Mouse (Mus musculus): ENCODE results near the gene Dcp1b. TPM values are rescaled to one million over a fixed set of nuclear protein-coding genes. Genes with fewer than 3 reads are reported as not detected.

Dcp1b gene
- polyA plus RNA-seq, 1 experiment from 2014 or later = 12.9 TPM

GRCm38 (mm10) chr6:119176103-119176502 is 1.1 kb downstream of the Dcp1b start:
- H3K4me3 ChIP-seq = peak overlapping the region; percentile 89; the same call in 1 of the 2 replicates
- H3K4me1 ChIP-seq = peaks cover 18% of the 10 kb centered on the region
- H3K4me2 ChIP-seq (replicated peaks) = peak overlapping the region; percentile 66
- no peaks in the 10 kb centered on the region for H3K9me3 ChIP-seq
- H3K36me3 ChIP-seq = no peaks in the 10 kb centered on the region
- H3K27me3 ChIP-seq (replicated peaks) = no peaks in the 10 kb centered on the region
- H3K9ac ChIP-seq = peak overlapping the region; percentile 18; the same call in 1 of the 2 replicates
- ATAC-seq (ENCODE audit: low FRiP score, low read depth) = no peak
- WGBS = 62% methylated on average over 7 of the region's 7 CpGs
- H3K27ac ChIP-seq = no peak overlapping the region

DNA sequence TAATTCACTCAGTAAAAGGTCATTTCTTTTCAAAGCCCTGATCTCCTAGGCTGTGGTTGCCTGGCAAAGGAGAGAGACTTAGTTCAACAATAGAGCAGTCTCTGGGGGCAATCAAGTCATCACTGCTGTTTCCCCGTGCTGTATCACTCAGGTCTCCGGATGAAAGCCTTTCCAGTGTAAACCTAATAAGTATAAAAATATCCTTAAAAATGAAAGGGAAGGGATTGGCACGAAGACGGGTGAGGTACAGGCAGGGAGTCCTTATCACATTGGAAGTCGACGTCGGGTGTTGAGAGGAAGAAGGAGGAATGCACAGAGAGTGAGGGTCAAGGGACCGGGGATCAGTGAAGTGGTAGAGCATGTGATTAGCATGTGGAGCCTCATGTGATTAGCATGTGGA is 2.0 kb downstream of the Dcp1b start:
- H3K4me3 ChIP-seq = no peak overlapping the region
- H3K4me2 ChIP-seq (replicated peaks) = peak overlapping the region; percentile 66
- peaks cover 18% of the 10 kb centered on the region for H3K4me1 ChIP-seq
- no peak overlapping the region for H3K27ac ChIP-seq
- 22% methylated on average over 8 of the region's 8 CpGs for WGBS
- no peak for ATAC-seq (ENCODE audit: low FRiP score, low read depth)
- no peak overlapping the region for H3K9ac ChIP-seq
- no peaks in the 10 kb centered on the region for H3K27me3 ChIP-seq (replicated peaks)
- H3K9me3 ChIP-seq = no peaks in the 10 kb centered on the region
- H3K36me3 ChIP-seq = no peaks in the 10 kb centered on the region

DNA sequence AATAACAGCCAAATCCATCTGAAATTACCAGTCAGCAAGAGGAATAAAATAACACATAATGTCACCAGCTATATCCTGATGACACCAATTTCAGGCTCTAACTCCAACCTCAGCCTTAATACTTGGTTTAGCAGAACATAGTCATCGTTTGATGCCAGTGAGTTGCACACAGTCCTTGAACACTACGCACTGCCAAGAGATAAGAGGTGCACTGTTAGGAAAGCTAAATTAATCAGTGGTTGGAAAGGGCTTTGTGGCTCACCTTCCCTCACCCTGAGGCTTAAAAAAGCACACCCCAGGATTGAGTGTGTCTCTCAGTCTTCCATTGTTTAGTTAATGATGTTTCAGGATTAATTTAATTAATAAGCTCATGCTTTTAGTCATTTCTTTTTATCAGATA is 5.1 kb downstream of the Dcp1b start:
- H3K4me3 ChIP-seq = no peak overlapping the region
- peaks cover 18% of the 10 kb centered on the region for H3K4me1 ChIP-seq
- 95% methylated on average over 2 of the region's 2 CpGs for WGBS

DNA sequence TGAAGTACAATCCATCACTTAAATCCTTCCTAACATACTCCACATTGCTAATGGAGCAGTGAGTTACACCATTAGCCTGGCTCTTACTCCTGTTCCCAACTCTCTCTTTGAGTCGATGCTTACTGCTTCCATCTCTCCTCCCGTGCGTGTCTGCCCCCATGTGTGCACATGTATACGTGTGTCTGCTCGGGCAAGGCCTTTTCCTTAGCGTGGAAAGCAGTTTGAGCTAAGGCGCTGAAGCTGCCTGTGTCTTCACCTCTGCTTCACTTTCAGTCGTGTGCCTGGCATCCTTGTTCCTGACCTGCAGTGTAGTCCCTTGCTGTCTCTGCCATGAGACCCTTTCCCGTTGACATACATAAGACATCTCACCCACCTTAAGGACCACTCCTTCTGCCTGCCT is 7.2 kb downstream of the Dcp1b start:
- H3K9me3 ChIP-seq = no peaks in the 10 kb centered on the region
- H3K4me1 ChIP-seq = peaks cover 4% of the 10 kb centered on the region; the same call in 1 of the 2 replicates
- no peak overlapping the region for H3K4me2 ChIP-seq (replicated peaks)
- ATAC-seq (ENCODE audit: low FRiP score, low read depth) = no peak
- no peaks in the 10 kb centered on the region for H3K27me3 ChIP-seq (replicated peaks)
- no peak overlapping the region for H3K9ac ChIP-seq
- H3K36me3 ChIP-seq = peaks cover 16% of the 10 kb centered on the region
- 90% methylated on average over 9 of the region's 9 CpGs for WGBS
- H3K4me3 ChIP-seq = no peak overlapping the region
- H3K27ac ChIP-seq = no peak overlapping the region

More for the DNA sequence above, 5.1 kb downstream of the Dcp1b start:
- Histone ChIP-seq H3K36me3 (peaks cover 16% of the 10 kb centered on the region), H3K9ac (no peak overlapping the region), H3K27me3 (replicated peaks) (no peaks in the 10 kb centered on the region), H3K9me3 (no peaks in the 10 kb centered on the region), H3K27ac (no peak overlapping the region), H3K4me2 (replicated peaks) (no peak overlapping the region)
- no peak for ATAC-seq (ENCODE audit: low FRiP score, low read depth)

GRCm38 (mm10) chr6:119183781-119184180 is 8.7 kb downstream of the Dcp1b start:
- Histone ChIP-seq H3K9ac (no peak overlapping the region), H3K4me1 (no peaks in the 10 kb centered on the region), H3K4me2 (replicated peaks) (no peak overlapping the region), H3K27ac (no peak overlapping the region), H3K9me3 (no peaks in the 10 kb centered on the region), H3K27me3 (replicated peaks) (no peaks in the 10 kb centered on the region), H3K36me3 (peaks cover 19% of the 10 kb centered on the region), H3K4me3 (no peak overlapping the region)
- ATAC-seq (ENCODE audit: low FRiP score, low read depth) = no peak
- WGBS = 83% methylated on average over 3 of the region's 3 CpGs

GRCm38 (mm10) chr6:119186658-119187057 is 11.6 kb downstream of the Dcp1b start:
- Histone ChIP-seq H3K4me1 (no peaks in the 10 kb centered on the region), H3K4me2 (replicated peaks) (no peak overlapping the region), H3K27ac (no peak overlapping the region), H3K9me3 (no peaks in the 10 kb centered on the region), H3K36me3 (peaks cover 35% of the 10 kb centered on the region), H3K9ac (no peak overlapping the region), H3K27me3 (replicated peaks) (no peaks in the 10 kb centered on the region), H3K4me3 (no peak overlapping the region)
- WGBS = 62% methylated on average over 8 of the region's 8 CpGs
- no peak for ATAC-seq (ENCODE audit: low FRiP score, low read depth)

DNA sequence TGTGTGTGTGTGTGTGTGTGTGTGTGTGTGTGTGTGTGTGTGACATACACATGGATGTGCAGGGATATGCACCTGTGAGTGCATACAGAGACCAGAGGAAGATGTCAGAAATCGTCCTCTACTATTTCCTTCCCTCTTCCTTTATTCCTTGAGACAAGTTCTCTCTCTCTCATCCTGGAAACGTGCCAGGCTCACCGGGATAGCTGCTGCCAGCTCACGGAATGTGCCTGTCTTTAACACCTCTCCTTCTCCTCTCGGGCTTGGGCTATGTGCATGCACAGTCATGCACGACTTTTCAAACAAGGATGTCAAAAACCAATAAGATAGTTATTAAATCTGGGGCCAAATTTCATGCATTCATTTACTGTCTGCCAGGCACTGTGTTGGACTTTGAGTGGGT is 12.6 kb downstream of the Dcp1b start:
- Histone ChIP-seq H3K9me3 (no peaks in the 10 kb centered on the region), H3K27me3 (replicated peaks) (no peaks in the 10 kb centered on the region), H3K4me2 (replicated peaks) (no peak overlapping the region), H3K27ac (no peak overlapping the region), H3K36me3 (peaks cover 43% of the 10 kb centered on the region), H3K9ac (no peak overlapping the region), H3K4me3 (no peak overlapping the region), H3K4me1 (no peaks in the 10 kb centered on the region)
- 78% methylated on average over 6 of the region's 6 CpGs for WGBS
- ATAC-seq (ENCODE audit: low FRiP score, low read depth) = no peak

DNA sequence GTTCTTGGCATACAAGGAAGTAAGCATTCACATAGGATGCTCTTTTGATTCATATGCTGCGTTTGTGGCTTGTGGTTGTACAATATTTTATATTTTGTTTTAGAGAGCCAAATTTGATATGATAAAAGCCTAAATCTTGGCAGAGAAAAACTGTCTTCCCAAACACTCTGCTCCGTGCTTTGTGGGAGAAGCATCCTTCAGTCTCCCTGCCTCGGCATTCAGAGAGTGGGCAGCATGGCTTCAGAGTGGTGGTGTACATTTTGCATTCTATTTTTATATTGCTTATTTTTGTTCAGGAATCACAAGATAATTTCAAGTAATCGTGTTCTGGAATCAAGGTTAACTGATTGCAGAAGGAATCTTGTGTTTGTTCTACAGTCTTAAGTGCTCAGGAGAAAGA is 16.4 kb downstream of the Dcp1b start:
- Histone ChIP-seq H3K36me3 (peaks cover 47% of the 10 kb centered on the region), H3K27ac (no peak overlapping the region), H3K27me3 (replicated peaks) (no peaks in the 10 kb centered on the region), H3K4me3 (no peak overlapping the region), H3K4me2 (replicated peaks) (no peak overlapping the region), H3K9ac (no peak overlapping the region), H3K9me3 (no peaks in the 10 kb centered on the region), H3K4me1 (no peaks in the 10 kb centered on the region)
- ATAC-seq (ENCODE audit: low FRiP score, low read depth) = no peak
- 96% methylated on average over 4 of the region's 4 CpGs for WGBS

DNA sequence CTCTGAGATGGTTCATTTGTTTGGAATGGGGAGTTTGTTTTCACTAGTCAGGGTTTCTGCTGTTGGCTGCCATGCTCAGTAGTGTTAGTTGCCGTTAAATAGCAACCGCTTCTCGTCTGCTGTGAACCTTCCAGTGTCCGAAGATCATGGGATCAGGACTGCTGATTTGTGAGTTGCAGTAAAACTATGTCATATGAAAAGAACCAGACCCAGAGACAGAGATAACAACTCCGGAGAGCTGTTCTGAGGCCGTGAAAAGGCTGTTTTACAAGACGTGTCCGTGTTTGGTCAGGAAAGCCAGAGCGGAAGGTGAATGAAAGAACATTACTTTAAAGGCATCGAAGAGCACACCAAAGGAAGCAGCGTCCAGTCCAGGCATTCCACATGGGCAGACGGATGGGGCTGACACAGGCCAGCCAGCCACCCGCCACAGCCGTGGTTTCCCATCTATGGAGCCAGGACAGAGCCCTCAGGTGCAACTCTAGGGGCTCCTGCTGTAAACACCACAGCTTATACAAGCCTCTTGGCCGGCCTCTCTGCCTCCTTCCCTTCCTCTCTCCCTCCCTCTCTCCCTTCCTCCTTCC is 18.6 kb downstream of the Dcp1b start:
- H3K9ac ChIP-seq = no peak overlapping the region
- WGBS = 91% methylated on average over 15 of the region's 15 CpGs
- no peaks in the 10 kb centered on the region for H3K27me3 ChIP-seq (replicated peaks)
- peaks cover 5% of the 10 kb centered on the region; the same call in 1 of the 2 replicates for H3K4me1 ChIP-seq
- H3K4me3 ChIP-seq = no peak overlapping the region
- H3K27ac ChIP-seq = no peak overlapping the region
- H3K4me2 ChIP-seq (replicated peaks) = no peak overlapping the region
- peaks cover 45% of the 10 kb centered on the region for H3K36me3 ChIP-seq
- no peaks in the 10 kb centered on the region for H3K9me3 ChIP-seq
- ATAC-seq (ENCODE audit: low FRiP score, low read depth) = no peak

GRCm38 (mm10) chr6:119194161-119194560 is 19.1 kb downstream of the Dcp1b start:
- Histone ChIP-seq H3K27ac (no peak overlapping the region), H3K4me2 (replicated peaks) (no peak overlapping the region), H3K9ac (no peak overlapping the region), H3K4me3 (no peak overlapping the region), H3K9me3 (no peaks in the 10 kb centered on the region), H3K27me3 (replicated peaks) (no peaks in the 10 kb centered on the region), H3K36me3 (peaks cover 44% of the 10 kb centered on the region), H3K4me1 (peaks cover 10% of the 10 kb centered on the region)
- 87% methylated on average over 9 of the region's 9 CpGs for WGBS
- ATAC-seq (ENCODE audit: low FRiP score, low read depth) = no peak

GRCm38 (mm10) chr6:119194601-119195000 is 19.5 kb downstream of the Dcp1b start:
- H3K4me1 ChIP-seq = peaks cover 11% of the 10 kb centered on the region
- H3K27ac ChIP-seq = no peak overlapping the region
- 90% methylated on average over 7 of the region's 7 CpGs for whole genome bisulfite sequencing
- ATAC-seq (ENCODE audit: low FRiP score, low read depth) = no peak
- no peak overlapping the region for H3K4me2 ChIP-seq (replicated peaks)
- H3K4me3 ChIP-seq = no peak overlapping the region
- peaks cover 40% of the 10 kb centered on the region for H3K36me3 ChIP-seq
- H3K9me3 ChIP-seq = no peaks in the 10 kb centered on the region
- H3K9ac ChIP-seq = no peak overlapping the region
- H3K27me3 ChIP-seq (replicated peaks) = no peaks in the 10 kb centered on the region

- no peaks in the 10 kb centered on the region for H3K27me3 ChIP-seq (replicated peaks)
- H3K4me3 ChIP-seq = no peak within 1 kb of the TSS
- no peak within 1 kb of the TSS for H3K9ac ChIP-seq
- H3K27ac ChIP-seq = no peak within 1 kb of the TSS
- peaks cover 35% of the 10 kb centered on the region for H3K36me3 ChIP-seq
- no peaks in the 10 kb centered on the region for H3K9me3 ChIP-seq
- WGBS = 85% methylated on average over 17 of the region's 17 CpGs
- H3K4me1 ChIP-seq = peaks cover 11% of the 10 kb centered on the region
- no peak for ATAC-seq (ENCODE audit: low FRiP score, low read depth)
- no peak within 1 kb of the TSS for H3K4me2 ChIP-seq (replicated peaks)
These were observed 21.6 kb downstream of the Dcp1b start, which contains the start of gene Cacna1c for GRCm38 (mm10) chr6:119196382-119197305. TSS of gene Cacna1c (minus strand) at chr6:119196418.

All from neural tube, embryonic 12.5 days (tissue).